Mouse (Mus musculus) c-Kit-positive CD71-negative TER-119-negative erythroid progenitor cells, embryonic 14.5 days (primary cell): ENCODE results near the gene Fpgt.
A peak's percentile ranks its signal among the peaks of the same experiment; 100 is the strongest.

ENCODE experiments used
- DNase-seq: peaks from one replicate; pipeline ENCODE4 v3.0.0-alpha.2; 2013; ENCODE audit warnings: low read depth

Fpgt gene

DNA sequence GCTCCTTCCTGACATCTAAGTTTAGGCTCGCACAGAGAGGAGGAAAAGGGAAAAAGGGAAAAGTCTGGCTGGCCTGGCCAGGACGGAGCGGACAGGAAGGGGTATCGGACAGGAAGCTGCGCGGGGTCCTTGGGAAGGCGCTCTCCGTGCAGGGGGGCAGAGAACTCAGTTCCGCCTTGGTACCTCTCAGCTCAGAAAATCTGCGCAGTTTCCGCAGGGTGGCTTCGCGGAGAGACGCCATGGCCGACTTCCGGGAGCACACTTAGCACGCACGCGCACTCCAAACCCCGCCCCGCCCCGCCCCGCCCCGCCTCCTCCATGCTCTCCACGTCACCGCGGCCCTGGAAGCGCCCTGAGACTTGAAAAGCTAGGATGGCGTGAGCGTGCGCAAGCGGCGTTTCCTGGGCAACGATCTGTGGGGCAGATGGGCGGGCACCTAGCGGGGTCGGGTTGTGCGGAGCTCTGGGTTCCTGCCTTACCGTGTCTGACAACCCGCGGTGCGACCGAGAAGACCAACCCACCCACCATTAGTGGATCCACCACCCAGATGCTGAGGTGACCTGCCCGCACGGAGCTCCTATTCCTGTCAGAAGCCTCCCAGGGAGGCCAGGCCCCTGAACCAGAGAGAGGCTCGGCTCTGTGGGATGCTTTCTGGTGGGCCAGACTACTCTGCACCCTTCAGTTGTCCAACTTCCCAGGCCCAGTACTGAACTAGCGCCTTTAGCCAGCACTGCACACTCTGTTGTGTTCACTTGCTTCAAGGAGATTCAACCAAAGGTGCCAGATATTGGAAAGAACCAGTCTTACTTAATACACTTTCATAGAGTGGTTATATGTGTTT is at the start of gene Fpgt, which contains the start of gene Lrriq3:
Fpgt (minus strand) TSS at position 288 of the 841 bp plus-strand sequence.
Lrriq3 (plus strand) TSS at position 319 of the 841 bp plus-strand sequence.
- DNase-seq: peak; percentile 58

GRCm38 (mm10) chr3:155141047-155141446 is 47.8 kb upstream of the Fpgt start:
- no peak for DNase-seq

DNA sequence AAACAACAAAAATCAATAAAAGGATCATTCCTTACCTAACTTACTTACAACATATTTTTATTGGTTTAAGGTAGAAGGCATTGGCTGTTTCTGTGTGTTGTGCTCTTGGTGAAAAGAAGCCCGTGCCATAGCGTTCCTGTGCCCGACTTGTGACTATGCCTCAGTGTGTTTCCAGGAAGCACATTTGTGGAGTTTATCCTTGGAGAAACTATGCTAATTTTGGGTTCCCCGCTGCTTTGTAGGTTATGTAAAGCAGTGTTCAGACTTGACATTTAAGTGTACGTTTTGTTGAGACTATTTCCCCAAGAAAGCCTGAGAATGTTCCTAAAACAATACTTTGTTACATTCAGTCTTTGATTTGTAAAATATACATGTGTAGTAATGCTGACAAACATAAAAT is 44.5 kb upstream of the Fpgt start:
- DNase-seq: no peak

- DNase-seq: no peak
These were observed 12.8 kb upstream of the Fpgt start for GRCm38 (mm10) chr3:155105957-155106356.

DNA sequence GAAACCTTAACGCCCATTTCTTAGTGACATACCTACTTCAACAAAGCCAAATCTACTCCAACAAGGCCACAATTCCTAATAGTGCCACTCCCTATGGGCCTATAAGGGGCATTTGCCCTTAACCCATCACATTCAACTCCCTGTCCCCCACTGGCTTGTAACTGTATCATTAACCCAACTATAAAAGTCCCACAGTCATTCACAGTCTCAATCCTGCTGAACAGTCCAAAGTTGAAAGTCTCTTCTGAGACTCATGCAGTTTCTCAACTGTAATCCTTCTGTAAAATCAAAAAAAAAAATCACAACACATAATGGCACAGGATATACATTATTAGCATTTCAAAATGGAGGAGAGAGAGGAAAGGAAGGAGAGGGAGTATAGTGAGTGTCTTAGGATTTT is 6.1 kb upstream of the Fpgt start:
- DNase-seq: no peak

DNA sequence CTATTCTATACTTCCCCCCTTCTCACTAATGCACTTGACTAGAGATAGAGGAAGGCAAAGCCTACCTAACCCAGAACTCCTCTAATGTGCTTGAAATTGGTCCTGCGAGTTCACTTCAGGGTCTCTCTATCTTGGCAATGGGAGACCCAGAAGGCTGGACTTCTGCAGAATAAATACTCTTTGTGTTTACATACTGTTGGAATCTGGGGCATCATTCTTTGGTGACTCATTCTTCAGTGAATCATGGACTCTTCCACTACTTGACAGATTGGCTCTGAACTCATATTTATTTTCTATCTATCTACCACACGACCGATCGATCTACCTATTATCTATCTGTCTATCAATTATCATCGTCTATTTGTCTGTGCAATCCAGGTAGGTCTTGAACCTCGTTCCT is 1.1 kb downstream of the Fpgt start:
- no peak for DNase-seq

- no peak for DNase-seq
These were observed 15.3 kb downstream of the Fpgt start for GRCm38 (mm10) chr3:155077908-155078307.

DNA sequence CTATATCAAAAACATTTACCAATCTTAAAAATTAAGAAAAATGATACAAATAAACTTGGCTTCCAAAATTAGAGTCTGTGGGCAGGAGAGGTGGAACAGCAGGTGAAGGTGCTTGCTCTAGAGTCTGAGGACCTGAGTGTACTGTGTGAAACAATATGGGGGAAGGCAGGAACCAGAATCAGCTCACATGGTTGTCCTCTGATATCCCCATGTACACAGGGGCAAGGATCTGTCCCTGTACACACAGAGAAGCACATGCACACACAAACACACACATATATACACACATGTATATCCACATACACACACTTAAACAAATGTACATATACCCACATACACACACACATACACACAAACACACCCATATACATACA is 33.8 kb downstream of the Fpgt start:
- DNase-seq: no peak

DNA sequence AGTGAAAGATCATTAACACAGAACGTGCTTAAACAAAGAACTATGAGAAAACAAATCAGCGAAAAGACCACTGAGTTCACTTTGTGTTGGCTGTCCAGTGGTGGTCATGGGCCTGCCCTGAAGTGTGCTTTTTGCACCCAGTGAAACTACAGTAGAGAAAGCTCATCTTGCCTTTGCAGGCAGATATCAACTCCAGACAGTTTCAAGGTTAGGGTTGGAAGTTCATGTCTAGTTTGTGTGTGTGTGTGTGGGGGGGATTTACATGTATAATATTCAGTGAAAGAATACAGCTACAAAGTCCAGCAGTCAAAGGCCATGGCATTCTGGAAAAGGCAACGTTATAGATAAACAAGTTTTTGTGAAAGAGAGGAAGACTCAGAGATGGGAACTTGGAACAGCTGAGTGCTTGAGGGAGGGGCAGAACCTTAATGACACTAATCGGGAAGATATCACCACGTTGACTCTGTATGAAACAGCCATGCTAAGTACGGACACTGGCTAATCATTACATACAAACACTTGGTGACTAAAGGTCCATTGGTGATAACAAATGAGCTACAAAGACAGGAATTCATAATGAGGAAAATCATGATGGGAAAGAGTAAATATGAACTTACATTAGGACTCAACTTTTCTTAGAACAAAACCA is 34.3 kb downstream of the Fpgt start:
- DNase-seq: no peak

DNA sequence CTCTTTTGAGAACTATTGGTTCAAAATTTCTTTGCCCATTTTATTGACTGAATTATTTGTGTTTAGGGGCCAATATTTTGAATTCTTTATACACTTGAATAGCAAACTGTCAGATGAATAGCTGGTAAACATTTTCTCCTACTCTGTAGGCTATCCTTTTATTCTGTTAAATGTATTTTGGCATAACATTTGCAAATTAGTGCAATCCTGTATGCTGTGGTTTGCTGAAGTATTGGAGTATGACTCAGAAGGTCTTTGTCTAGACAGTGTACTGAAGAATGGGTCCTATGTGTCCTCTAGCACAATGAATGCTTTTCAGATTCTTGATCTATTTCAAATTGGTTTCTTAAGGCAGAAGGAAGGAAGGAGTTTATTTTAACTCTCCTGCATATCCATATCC is 35.6 kb downstream of the Fpgt start:
- DNase-seq: no peak

GRCm38 (mm10) chr3:155056606-155057005 is 36.6 kb downstream of the Fpgt start:
- DNase-seq: no peak

DNA sequence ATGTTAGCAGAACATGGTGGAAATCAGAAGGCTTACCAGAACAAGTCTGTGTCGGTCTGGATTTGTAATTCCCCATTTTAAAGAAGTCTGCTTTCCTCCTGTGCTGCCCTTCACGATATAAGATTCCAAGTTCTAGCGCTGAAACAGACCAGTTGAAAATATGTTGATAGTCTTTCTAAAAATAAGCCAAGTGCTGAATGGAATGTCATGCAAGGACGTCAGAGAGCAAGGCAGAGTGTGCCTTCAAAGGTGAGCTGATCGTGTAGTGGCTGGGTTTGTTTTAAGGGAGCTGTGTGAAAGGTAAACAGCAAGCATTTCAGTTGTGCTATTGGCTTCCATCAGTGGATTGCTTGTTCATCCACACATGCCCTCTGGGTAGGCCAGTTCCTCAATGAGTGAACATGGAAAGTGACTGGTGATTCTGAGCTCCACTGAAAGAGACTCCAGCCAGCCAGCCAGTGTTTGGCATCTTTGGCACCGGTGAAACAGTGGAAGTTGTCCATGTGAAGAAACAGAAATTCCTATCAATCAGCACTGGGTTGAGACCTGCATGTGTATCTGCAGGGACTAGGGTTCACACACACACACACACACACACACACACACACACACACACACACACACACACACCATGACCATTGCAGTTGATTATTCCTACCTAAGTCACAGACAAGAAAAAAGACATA is 37.8 kb downstream of the Fpgt start, which contains the start of gene Tnni3k:
Tnni3k (minus strand) TSS at position 177 of the 686 bp plus-strand sequence.
- no peak for DNase-seq

GRCm38 (mm10) chr3:155053189-155053588 is 40.0 kb downstream of the Fpgt start:
- no peak for DNase-seq

DNA sequence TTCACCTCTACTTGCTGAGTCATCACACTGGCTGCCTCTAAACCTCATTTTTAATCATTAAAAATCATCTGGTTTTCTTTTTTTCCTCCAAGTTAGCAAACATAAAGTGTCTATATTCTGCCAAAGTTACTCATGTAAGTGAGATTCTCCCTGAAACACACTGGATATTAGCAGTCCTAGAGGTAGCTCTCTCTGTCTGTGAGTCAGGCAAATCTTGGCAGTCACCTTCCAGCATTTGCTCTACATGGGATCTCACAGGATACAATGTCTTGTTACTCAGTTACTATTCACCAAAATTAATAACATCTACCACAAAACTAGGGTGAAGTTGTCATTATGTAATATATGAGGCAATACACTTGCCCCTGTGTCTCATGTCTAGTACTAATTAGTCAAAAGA is 41.2 kb downstream of the Fpgt start:
- no peak for DNase-seq

DNA sequence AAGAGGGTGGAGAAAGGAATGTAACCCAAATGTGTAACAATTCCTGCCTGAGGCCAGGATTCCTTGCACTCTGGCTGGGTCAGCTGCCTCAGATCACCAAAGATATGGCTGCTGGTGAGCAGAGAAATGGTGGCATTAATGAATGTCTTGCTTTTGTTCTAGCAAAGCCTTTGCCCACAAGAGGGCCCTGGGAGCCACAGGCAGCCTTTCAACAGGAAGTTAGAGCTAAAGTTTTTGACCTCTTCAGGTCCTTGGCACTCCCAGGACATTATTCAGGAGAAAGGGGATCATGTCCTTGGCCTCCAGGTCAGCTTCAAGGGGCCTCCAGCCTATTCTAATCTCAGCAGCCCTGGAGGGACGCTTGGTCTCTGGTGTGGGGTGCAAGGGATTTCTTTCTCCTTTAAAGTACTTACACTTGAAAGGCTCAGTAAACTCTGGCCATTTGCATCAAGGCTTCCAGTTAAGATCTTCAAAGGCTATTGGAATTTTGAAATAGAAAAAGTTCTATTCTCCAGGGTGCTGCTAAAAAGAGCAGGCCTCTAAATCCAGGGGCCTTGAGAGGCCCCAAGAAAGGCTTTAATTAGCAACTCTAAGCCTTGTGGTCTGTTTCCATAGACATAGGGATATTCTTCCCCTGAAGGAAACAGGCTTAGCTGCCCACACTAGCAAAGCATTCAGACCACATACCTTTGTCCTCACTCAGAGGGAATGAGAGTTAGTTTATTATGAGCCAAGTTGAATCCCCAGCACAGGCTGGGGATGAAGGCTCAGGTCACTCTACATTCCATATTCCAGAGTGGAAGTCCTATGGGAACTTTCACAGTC is 54.0 kb downstream of the Fpgt start:
- DNase-seq: no peak
